Mouse (Mus musculus): ENCODE data around the gene Lce3b.

The Lce3b gene

DNA sequence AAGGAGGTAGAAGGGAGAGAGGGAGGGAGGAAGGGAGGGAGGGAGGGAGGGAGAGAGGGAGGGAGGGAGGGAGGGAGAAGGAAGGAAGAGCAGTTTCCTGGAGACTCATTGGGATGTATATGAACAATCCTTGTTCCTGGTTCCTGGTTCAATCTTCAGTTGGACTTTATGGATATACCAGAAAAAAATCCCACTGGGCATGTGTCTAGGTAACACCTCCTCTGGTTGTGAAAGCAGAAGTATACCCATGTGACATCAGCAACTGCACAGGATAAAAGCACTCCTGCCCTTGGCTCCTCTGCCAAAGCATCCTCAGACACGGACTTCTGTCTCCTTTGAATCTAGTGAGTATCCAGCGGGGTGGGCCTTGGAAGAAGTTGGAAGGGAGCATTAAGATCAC lies at the start of gene Lce3b:
Gene Lce3b (plus strand): TSS at position 301 of the 400 bp plus-strand sequence.
- no peak for DNase-seq (ENCODE audit: low spot score in 2 of 2)

- no peak for DNase-seq (ENCODE audit: low spot score in 2 of 2)
These were observed 38.7 kb upstream of the Lce3b start for GRCm38 (mm10) chr3:92894063-92894462.

DNA sequence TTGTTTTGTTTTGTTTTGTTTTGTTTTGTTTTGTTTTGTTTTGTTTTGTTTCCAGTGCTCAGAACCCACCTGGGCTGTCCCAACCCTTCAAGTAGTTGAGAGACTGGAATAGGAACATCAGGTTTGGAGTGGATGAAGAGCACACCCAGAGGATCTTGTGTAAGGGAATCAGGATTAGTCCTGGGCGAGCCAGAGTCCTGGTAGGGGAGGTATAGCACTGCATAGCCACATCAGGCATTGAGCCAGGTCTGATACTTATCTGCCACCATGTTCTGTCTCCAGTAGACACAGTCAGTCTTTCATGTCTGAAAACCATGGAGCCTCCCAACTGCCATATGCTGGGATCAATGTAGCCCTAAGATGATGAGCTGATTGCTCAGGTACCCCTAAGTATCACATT lies 38.3 kb upstream of the Lce3b start:
- no peak for DNase-seq (ENCODE audit: low spot score in 2 of 2)

GRCm38 (mm10) chr3:92902992-92903391 lies 29.8 kb upstream of the Lce3b start:
- DNase-seq (ENCODE audit: low spot score in 2 of 2): no peak

DNA sequence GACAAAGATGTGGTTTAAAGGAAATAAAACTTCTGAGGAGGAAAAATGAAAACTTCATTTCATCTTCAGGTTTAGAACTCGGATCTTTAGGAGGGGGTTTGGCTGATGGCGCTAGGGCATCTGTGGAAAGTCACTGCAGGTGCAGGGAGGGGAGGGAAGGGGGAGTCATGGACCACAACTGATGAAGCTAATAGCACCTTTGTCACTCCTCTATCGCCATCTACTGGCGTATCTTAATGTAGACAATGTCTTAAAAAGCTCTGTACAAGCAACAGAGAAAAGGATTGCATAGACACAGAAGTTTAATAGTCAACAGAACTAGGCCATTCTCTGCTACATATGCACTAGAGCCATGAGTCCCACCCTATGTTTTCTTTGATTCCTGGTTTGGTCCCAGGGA lies 29.1 kb upstream of the Lce3b start:
- no peak for DNase-seq (ENCODE audit: low spot score in 2 of 2)

- DNase-seq (ENCODE audit: low spot score in 2 of 2): no peak
These were observed 27.6 kb upstream of the Lce3b start for GRCm38 (mm10) chr3:92905182-92905581.

DNA sequence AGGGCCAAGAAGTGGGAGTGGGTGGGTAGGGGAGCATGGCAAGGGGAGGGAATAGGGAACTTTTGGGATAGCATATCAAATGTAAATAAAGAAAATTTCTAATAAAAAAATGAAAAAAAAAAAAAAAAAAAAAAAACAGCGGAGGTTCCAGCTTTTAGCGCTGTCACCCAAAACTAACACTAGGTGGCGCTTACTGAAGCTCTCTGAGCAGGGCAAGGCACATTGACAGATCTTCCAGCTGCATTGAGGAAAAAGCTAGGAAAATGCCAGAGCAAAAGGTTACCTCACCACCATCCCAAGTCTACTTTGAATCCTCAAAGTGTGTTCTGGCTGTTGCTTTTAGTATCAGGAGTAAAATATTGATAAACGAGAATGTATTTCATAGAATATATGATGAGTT lies 25.2 kb upstream of the Lce3b start:
- DNase-seq (ENCODE audit: low spot score in 2 of 2): no peak

- no peak for DNase-seq (ENCODE audit: low spot score in 2 of 2)
These were observed 12.4 kb upstream of the Lce3b start for GRCm38 (mm10) chr3:92920364-92920763.

GRCm38 (mm10) chr3:92926130-92926529 lies 6.6 kb upstream of the Lce3b start, which contains the start of gene Lce3a:
Gene Lce3a, minus strand, starts transcription at chr3:92926230.
- DNase-seq (ENCODE audit: low spot score in 2 of 2): no peak

DNA sequence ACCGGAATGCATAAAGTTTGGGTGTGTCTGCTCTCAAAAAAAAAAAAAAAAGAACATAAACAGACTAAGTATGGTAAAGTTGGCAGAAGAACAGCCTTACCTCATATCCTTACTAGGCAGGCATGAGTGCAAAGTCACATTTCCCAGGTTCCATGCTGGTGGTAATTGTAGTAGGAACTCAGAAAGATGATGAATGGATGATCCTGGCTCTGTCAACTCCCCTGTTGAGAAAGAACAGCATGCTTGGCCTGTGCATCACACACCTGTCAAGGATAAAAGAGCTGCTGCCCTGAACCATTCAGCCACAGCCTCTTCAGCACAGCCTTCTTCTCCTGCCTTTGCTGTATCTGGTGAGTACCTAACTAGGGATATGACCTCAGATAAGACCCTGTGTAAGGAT lies 11.4 kb downstream of the Lce3b start, which contains the start of gene Lce3c:
Gene Lce3c (plus strand): TSS at position 301 of the 400 bp plus-strand sequence.
- DNase-seq (ENCODE audit: low spot score in 2 of 2): no peak

DNA sequence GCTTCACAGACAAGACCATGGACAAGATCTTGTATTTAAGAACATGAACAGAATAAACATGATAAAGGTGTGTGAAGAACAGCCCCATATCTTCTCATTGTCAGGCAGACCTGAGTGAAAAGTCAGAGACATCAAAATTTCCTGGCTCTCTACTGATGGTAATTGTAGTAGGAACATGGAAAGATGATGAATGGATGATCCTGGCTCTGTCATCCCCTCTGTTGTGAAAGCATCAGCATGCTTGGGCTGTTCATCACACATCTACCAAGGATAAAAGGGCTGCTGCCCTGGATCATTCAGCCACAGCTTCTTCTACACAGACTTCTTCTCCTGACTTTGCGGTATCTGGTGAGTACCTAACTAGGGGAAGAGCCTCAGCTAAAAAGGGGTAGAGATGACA lies 24.3 kb downstream of the Lce3b start, which contains the start of gene Lce3d:
Gene Lce3d (plus strand): TSS at position 301 of the 400 bp plus-strand sequence.
- DNase-seq (ENCODE audit: low spot score in 2 of 2): no peak

- DNase-seq (ENCODE audit: low spot score in 2 of 2): no peak
These were observed 34.0 kb downstream of the Lce3b start, which contains the start of gene Lce3e for GRCm38 (mm10) chr3:92966761-92967160. Gene Lce3e, plus strand, starts transcription at chr3:92967061.

GRCm38 (mm10) chr3:92978484-92978883 lies 45.7 kb downstream of the Lce3b start:
- DNase-seq (ENCODE audit: low spot score in 2 of 2): no peak
